Mouse (Mus musculus): ENCODE measurements around the gene C530008M17Rik. TPM values are rescaled to one million over a fixed set of nuclear protein-coding genes. Genes with fewer than 3 reads are reported as not detected.

C530008M17Rik gene
- polyA plus RNA-seq, 1 experiment from 2014 or later = 10.8 TPM

- WGBS = 18% methylated on average over 10 of the region's 10 CpGs
- peak; percentile 76 for ATAC-seq (ENCODE audit: low read depth)
- H3K4me1 ChIP-seq (ENCODE audit: control insufficient read depth, insufficient read depth, low read length) = peaks cover 18% of the 10 kb centered on the region
- peak overlapping the region; percentile 49 for H3K27ac ChIP-seq (replicated peaks; ENCODE audit: low read depth, low read length)
- peak overlapping the region; percentile 42 for H3K4me2 ChIP-seq (ENCODE audit: low read depth, low read length)
- H3K27me3 ChIP-seq (replicated peaks; ENCODE audit: control insufficient read depth, insufficient read depth, low read length) = no peaks in the 10 kb centered on the region
- DNase-seq (ENCODE audit: low spot score) = peak; percentile 89
- H3K36me3 ChIP-seq (ENCODE audit: control insufficient read depth, insufficient read depth, low read length) = peaks cover 8% of the 10 kb centered on the region; the same call in 1 of the 2 replicates
- no peak overlapping the region for H3K9ac ChIP-seq (ENCODE audit: low read depth, low read length)
- H3K9me3 ChIP-seq (ENCODE audit: control insufficient read depth, low read length) = peaks cover 7% of the 10 kb centered on the region; the same call in 1 of the 2 replicates
- H3K4me3 ChIP-seq (ENCODE audit: low read depth, low read length) = no peak overlapping the region
These were observed 106.9 kb downstream of the C530008M17Rik start for GRCm38 (mm10) chr5:76763148-76763701.

GRCm38 (mm10) chr5:76763731-76764130 lies 107.4 kb downstream of the C530008M17Rik start:
- H3K27ac ChIP-seq (replicated peaks; ENCODE audit: low read depth, low read length) = peak overlapping the region; percentile 49
- H3K4me2 ChIP-seq (ENCODE audit: low read depth, low read length) = peak overlapping the region; percentile 42
- no peak overlapping the region for H3K9ac ChIP-seq (ENCODE audit: low read depth, low read length)
- ATAC-seq (ENCODE audit: low read depth) (no peak), DNase-seq (ENCODE audit: low spot score) (no peak)
- H3K4me1 ChIP-seq (ENCODE audit: control insufficient read depth, insufficient read depth, low read length) = peaks cover 18% of the 10 kb centered on the region
- H3K27me3 ChIP-seq (replicated peaks; ENCODE audit: control insufficient read depth, insufficient read depth, low read length) = no peaks in the 10 kb centered on the region
- WGBS = 31% methylated on average over 6 of the region's 6 CpGs
- peaks cover 7% of the 10 kb centered on the region; the same call in 1 of the 2 replicates for H3K9me3 ChIP-seq (ENCODE audit: control insufficient read depth, low read length)
- H3K4me3 ChIP-seq (ENCODE audit: low read depth, low read length) = no peak overlapping the region
- peaks cover 8% of the 10 kb centered on the region; the same call in 1 of the 2 replicates for H3K36me3 ChIP-seq (ENCODE audit: control insufficient read depth, insufficient read depth, low read length)

- ATAC-seq (ENCODE audit: low read depth) (no peak), DNase-seq (ENCODE audit: low spot score) (no peak)
- Histone ChIP-seq H3K4me3 (ENCODE audit: low read depth, low read length) (no peak overlapping the region), H3K36me3 (ENCODE audit: control insufficient read depth, insufficient read depth, low read length) (peaks cover 8% of the 10 kb centered on the region; the same call in 1 of the 2 replicates), H3K9me3 (ENCODE audit: control insufficient read depth, low read length) (peaks cover 7% of the 10 kb centered on the region; the same call in 1 of the 2 replicates), H3K4me1 (ENCODE audit: control insufficient read depth, insufficient read depth, low read length) (peaks cover 5% of the 10 kb centered on the region; the same call in 1 of the 2 replicates), H3K27ac (replicated peaks; ENCODE audit: low read depth, low read length) (no peak overlapping the region), H3K9ac (ENCODE audit: low read depth, low read length) (no peak overlapping the region), H3K27me3 (replicated peaks; ENCODE audit: control insufficient read depth, insufficient read depth, low read length) (no peaks in the 10 kb centered on the region), H3K4me2 (ENCODE audit: low read depth, low read length) (no peak overlapping the region)
- 74% methylated on average over 3 of the region's 3 CpGs for WGBS
These were observed 112.7 kb downstream of the C530008M17Rik start for GRCm38 (mm10) chr5:76769014-76769413.

GRCm38 (mm10) chr5:76769572-76769971 lies 113.3 kb downstream of the C530008M17Rik start:
- Histone ChIP-seq H3K4me3 (ENCODE audit: low read depth, low read length) (no peak overlapping the region), H3K27me3 (replicated peaks; ENCODE audit: control insufficient read depth, insufficient read depth, low read length) (no peaks in the 10 kb centered on the region), H3K9me3 (ENCODE audit: control insufficient read depth, low read length) (peaks cover 7% of the 10 kb centered on the region; the same call in 1 of the 2 replicates), H3K9ac (ENCODE audit: low read depth, low read length) (no peak overlapping the region), H3K4me2 (ENCODE audit: low read depth, low read length) (no peak overlapping the region), H3K4me1 (ENCODE audit: control insufficient read depth, insufficient read depth, low read length) (peaks cover 1% of the 10 kb centered on the region; the same call in 1 of the 2 replicates), H3K27ac (replicated peaks; ENCODE audit: low read depth, low read length) (no peak overlapping the region), H3K36me3 (ENCODE audit: control insufficient read depth, insufficient read depth, low read length) (peaks cover 8% of the 10 kb centered on the region; the same call in 1 of the 2 replicates)
- no peak for DNase-seq (ENCODE audit: low spot score)
- WGBS = 85% methylated on average over 15 of the region's 15 CpGs
- ATAC-seq (ENCODE audit: low read depth) = no peak

GRCm38 (mm10) chr5:76771371-76771770 lies 115.1 kb downstream of the C530008M17Rik start:
- DNase-seq (ENCODE audit: low spot score) (no peak), ATAC-seq (ENCODE audit: low read depth) (no peak)
- H3K9me3 ChIP-seq (ENCODE audit: control insufficient read depth, low read length) = peaks cover under 1% of the 10 kb centered on the region; the same call in 1 of the 2 replicates
- WGBS = 79% methylated on average over 5 of the region's 5 CpGs
- no peak overlapping the region for H3K4me3 ChIP-seq (ENCODE audit: low read depth, low read length)
- H3K27me3 ChIP-seq (replicated peaks; ENCODE audit: control insufficient read depth, insufficient read depth, low read length) = no peaks in the 10 kb centered on the region
- no peak overlapping the region for H3K9ac ChIP-seq (ENCODE audit: low read depth, low read length)
- no peak overlapping the region for H3K27ac ChIP-seq (replicated peaks; ENCODE audit: low read depth, low read length)
- no peaks in the 10 kb centered on the region for H3K36me3 ChIP-seq (ENCODE audit: control insufficient read depth, insufficient read depth, low read length)
- no peak overlapping the region for H3K4me2 ChIP-seq (ENCODE audit: low read depth, low read length)
- H3K4me1 ChIP-seq (ENCODE audit: control insufficient read depth, insufficient read depth, low read length) = no peaks in the 10 kb centered on the region

- no peak overlapping the region for H3K27ac ChIP-seq (replicated peaks; ENCODE audit: low read depth, low read length)
- no peak overlapping the region for H3K9ac ChIP-seq (ENCODE audit: low read depth, low read length)
- no peak for DNase-seq (ENCODE audit: low spot score)
- no peak overlapping the region for H3K4me2 ChIP-seq (ENCODE audit: low read depth, low read length)
- no peaks in the 10 kb centered on the region for H3K27me3 ChIP-seq (replicated peaks; ENCODE audit: control insufficient read depth, insufficient read depth, low read length)
- no peak for ATAC-seq (ENCODE audit: low read depth)
- H3K4me3 ChIP-seq (ENCODE audit: low read depth, low read length) = no peak overlapping the region
- WGBS = 49% methylated on average over 4 of the region's 4 CpGs
- no peaks in the 10 kb centered on the region; the same call in 1 of the 2 replicates for H3K9me3 ChIP-seq (ENCODE audit: control insufficient read depth, low read length)
- no peaks in the 10 kb centered on the region for H3K4me1 ChIP-seq (ENCODE audit: control insufficient read depth, insufficient read depth, low read length)
- H3K36me3 ChIP-seq (ENCODE audit: control insufficient read depth, insufficient read depth, low read length) = no peaks in the 10 kb centered on the region
These were observed 116.5 kb downstream of the C530008M17Rik start for GRCm38 (mm10) chr5:76772831-76773230.

- DNase-seq (ENCODE audit: low spot score) (no peak), ATAC-seq (ENCODE audit: low read depth) (no peak)
- H3K36me3 ChIP-seq (ENCODE audit: control insufficient read depth, insufficient read depth, low read length) = no peaks in the 10 kb centered on the region
- H3K27ac ChIP-seq (replicated peaks; ENCODE audit: low read depth, low read length) = no peak overlapping the region
- H3K27me3 ChIP-seq (replicated peaks; ENCODE audit: control insufficient read depth, insufficient read depth, low read length) = no peaks in the 10 kb centered on the region
- H3K4me3 ChIP-seq (ENCODE audit: low read depth, low read length) = no peak overlapping the region
- 78% methylated on average over 9 of the region's 9 CpGs for WGBS
- no peak overlapping the region for H3K4me2 ChIP-seq (ENCODE audit: low read depth, low read length)
- no peak overlapping the region for H3K9ac ChIP-seq (ENCODE audit: low read depth, low read length)
- no peaks in the 10 kb centered on the region for H3K9me3 ChIP-seq (ENCODE audit: control insufficient read depth, low read length)
- H3K4me1 ChIP-seq (ENCODE audit: control insufficient read depth, insufficient read depth, low read length) = no peaks in the 10 kb centered on the region
These were observed 117.3 kb downstream of the C530008M17Rik start for GRCm38 (mm10) chr5:76773492-76774158.

GRCm38 (mm10) chr5:76779094-76779615 lies 122.8 kb downstream of the C530008M17Rik start:
- Histone ChIP-seq H3K9me3 (ENCODE audit: control insufficient read depth, low read length) (no peaks in the 10 kb centered on the region), H3K27me3 (replicated peaks; ENCODE audit: control insufficient read depth, insufficient read depth, low read length) (no peaks in the 10 kb centered on the region), H3K36me3 (ENCODE audit: control insufficient read depth, insufficient read depth, low read length) (no peaks in the 10 kb centered on the region), H3K4me1 (ENCODE audit: control insufficient read depth, insufficient read depth, low read length) (peaks cover 9% of the 10 kb centered on the region), H3K4me3 (ENCODE audit: low read depth, low read length) (no peak overlapping the region), H3K4me2 (ENCODE audit: low read depth, low read length) (peak overlapping the region; percentile 7), H3K9ac (ENCODE audit: low read depth, low read length) (no peak overlapping the region), H3K27ac (replicated peaks; ENCODE audit: low read depth, low read length) (no peak overlapping the region)
- peak; percentile 64; the same call in 1 of the 2 replicates for ATAC-seq (ENCODE audit: low read depth)
- no peak for DNase-seq (ENCODE audit: low spot score)
- WGBS = 49% methylated on average over 14 of the region's 14 CpGs

Measured in embryonic facial prominence, embryonic 14.5 days (tissue).